In the genomic region with DNA sequence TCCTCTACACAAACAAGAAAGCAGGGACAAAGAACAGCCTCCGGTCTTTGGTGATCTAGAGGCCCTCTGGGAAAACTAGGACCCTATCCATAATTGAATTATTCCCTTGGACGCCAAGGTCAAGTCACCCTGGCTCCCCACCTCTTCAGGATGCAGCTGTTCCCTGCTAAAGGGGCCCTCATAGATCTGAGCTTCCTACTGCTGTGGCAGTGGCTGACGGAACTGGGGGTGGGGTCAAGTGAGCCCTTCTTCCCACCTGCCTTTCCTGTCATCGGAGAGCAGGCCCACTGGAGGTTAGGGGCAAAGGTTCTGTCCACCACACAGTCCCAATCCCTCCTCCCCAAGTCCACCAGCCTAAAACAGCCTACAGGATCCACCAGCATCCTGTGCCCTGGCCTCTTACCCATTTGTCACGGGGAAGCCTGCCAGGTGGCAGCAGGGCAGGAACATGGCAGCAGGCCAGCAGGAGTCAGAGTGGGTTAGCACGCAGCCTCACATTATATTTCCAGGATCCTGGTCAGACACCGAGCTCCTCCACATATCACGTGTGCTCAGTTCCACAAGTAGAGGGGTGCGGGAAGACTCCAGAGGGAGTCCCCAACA, we compare ENCODE assay signal across 8 mouse cellular contexts. TPM values are rescaled to one million over a fixed set of nuclear protein-coding genes. Genes with fewer than 3 reads are reported as not detected.
DNase-seq lines count a peak whose midpoint lies in the region; ATAC-seq and TF ChIP-seq lines count a peak whose summit lies in the region.

No protein-coding gene starts in this region.

- no peak for TF ChIP-seq CTCF in liver, adult 2 months (IDR thresholded peaks at IDR 0.05; ENCODE audit: low read depth, low read length)
- no peak for TF ChIP-seq CTCF in lung, postnatal 0 days (IDR thresholded peaks at IDR 0.05)

- no peak overlapping the region for H3K4me3 ChIP-seq in liver, adult 2 months (ENCODE audit: insufficient read depth, low read depth, low read length)
- H3K4me3 ChIP-seq in embryonic facial prominence, embryonic 10.5 days = peak overlapping the region; percentile 41
- peak overlapping the region; percentile 22; the same call in 1 of the 2 replicates for H3K4me3 ChIP-seq in heart, embryonic 12.5 days
- no peak overlapping the region for H3K4me3 ChIP-seq in lung, postnatal 0 days (ENCODE audit: low read depth, low read length)

- WGBS in liver, adult 2 months = 11% methylated on average over 9 of the region's 9 CpGs
- 58% methylated on average over 9 of the region's 9 CpGs for WGBS in embryonic facial prominence, embryonic 10.5 days
- 54% methylated on average over 9 of the region's 9 CpGs for WGBS in heart, embryonic 12.5 days
- 25% methylated on average over 9 of the region's 9 CpGs for WGBS in lung, postnatal 0 days

- peak overlapping the region; percentile 65 for H3K4me2 ChIP-seq in heart, embryonic 12.5 days
- peak overlapping the region; percentile 58 for H3K4me2 ChIP-seq in lung, postnatal 0 days (replicated peaks; ENCODE audit: low read depth, low read length)

- H3K9me3 ChIP-seq in embryonic facial prominence, embryonic 10.5 days = no peaks in the 10 kb centered on the region
- H3K9me3 ChIP-seq in heart, embryonic 12.5 days (replicated peaks) = no peaks in the 10 kb centered on the region
- no peaks in the 10 kb centered on the region for H3K9me3 ChIP-seq in lung, postnatal 0 days (ENCODE audit: low read length)

- no peaks in the 10 kb centered on the region; the same call in 1 of the 2 replicates for H3K79me2 ChIP-seq in liver, adult 2 months (ENCODE audit: control insufficient read depth, insufficient read depth, low read length)

- peak overlapping the region; percentile 96 for H3K27ac ChIP-seq in liver, adult 2 months (replicated peaks; ENCODE audit: insufficient read depth, low read depth, low read length)
- peak overlapping the region; percentile 85 for H3K27ac ChIP-seq in embryonic facial prominence, embryonic 10.5 days (replicated peaks)
- peak overlapping the region; percentile 79 for H3K27ac ChIP-seq in heart, embryonic 12.5 days (ENCODE audit: poor library complexity, severe bottlenecking)
- peak overlapping the region; percentile 93 for H3K27ac ChIP-seq in lung, postnatal 0 days (ENCODE audit: low read length)

- TF ChIP-seq POLR2A in liver, adult 2 months (IDR thresholded peaks at IDR 0.05; ENCODE audit: extremely low read depth, insufficient read depth, low read length) = no peak

- peaks cover 44% of the 10 kb centered on the region for H3K4me1 ChIP-seq in liver, adult 2 months (ENCODE audit: control insufficient read depth, insufficient read depth, low read length)
- peaks cover 95% of the 10 kb centered on the region for H3K4me1 ChIP-seq in embryonic facial prominence, embryonic 10.5 days
- peaks cover 52% of the 10 kb centered on the region for H3K4me1 ChIP-seq in heart, embryonic 12.5 days (replicated peaks)
- peaks cover 33% of the 10 kb centered on the region for H3K4me1 ChIP-seq in lung, postnatal 0 days (ENCODE audit: insufficient read depth, low read depth, low read length)

- no peak for ATAC-seq in heart, embryonic 12.5 days (ENCODE audit: insufficient number of reproducible peaks, low FRiP score)
- peak; percentile 27 for ATAC-seq in lung, postnatal 0 days

- peak; percentile 87 for DNase-seq in liver, adult 2 months (ENCODE audit: extremely low read depth, low read depth, low spot score)
- DNase-seq in liver = no peak
- no peak for DNase-seq in embryonic facial prominence, embryonic 10.5 days (ENCODE audit: low spot score)
- DNase-seq in kidney, adult 9 months = peak; percentile 89
- DNase-seq in lung, postnatal 0 days (ENCODE audit: low spot score) = peak; percentile 69
- DNase-seq in thymus, postnatal 4 days = peak; percentile 43
- no peak for DNase-seq in T-cell, adult 2 months (ENCODE audit: low spot score)

- no peak for TF ChIP-seq EP300 in lung, postnatal 0 days (IDR thresholded peaks at IDR 0.05)

- H3K9ac ChIP-seq in liver, adult 2 months (ENCODE audit: low read depth, low read length) = peak overlapping the region; percentile 65
- peak overlapping the region; percentile 54; the same call in 1 of the 2 replicates for H3K9ac ChIP-seq in heart, embryonic 12.5 days
- no peak overlapping the region; the same call in 1 of the 2 replicates for H3K9ac ChIP-seq in lung, postnatal 0 days (replicated peaks; ENCODE audit: low read depth)

- H3K27me3 ChIP-seq in liver, adult 2 months (ENCODE audit: control insufficient read depth, insufficient read depth, low read length) = no peaks in the 10 kb centered on the region
- no peaks in the 10 kb centered on the region for H3K27me3 ChIP-seq in embryonic facial prominence, embryonic 10.5 days (replicated peaks; ENCODE audit: low read depth, poor library complexity, severe bottlenecking)
- no peaks in the 10 kb centered on the region for H3K27me3 ChIP-seq in heart, embryonic 12.5 days (replicated peaks)
- no peaks in the 10 kb centered on the region for H3K27me3 ChIP-seq in lung, postnatal 0 days (replicated peaks; ENCODE audit: insufficient read depth, low read length)

- no peaks in the 10 kb centered on the region for H3K36me3 ChIP-seq in liver, adult 2 months (ENCODE audit: control insufficient read depth, insufficient read depth, low read length)
- peaks cover 24% of the 10 kb centered on the region for H3K36me3 ChIP-seq in embryonic facial prominence, embryonic 10.5 days (replicated peaks)
- no peaks in the 10 kb centered on the region for H3K36me3 ChIP-seq in heart, embryonic 12.5 days
- H3K36me3 ChIP-seq in lung, postnatal 0 days (ENCODE audit: insufficient read depth, low read length) = no peaks in the 10 kb centered on the region

RNA-seq across cellular contexts. Expression of a gene that starts 12.3 kb away (rescaled TPM):
- total RNA-seq in liver, adult 2 months (2014; rRNA removed) = 4.6 and 5.5 TPM in 2 replicates
- 8.5 and 9.5 TPM in 2 replicates for polyA plus RNA-seq in liver, adult 2 months (2012; rRNA removed)
- polyA plus RNA-seq in embryonic facial prominence, embryonic 10.5 days (2016; fragmentation: Nextera tagmentation; extraction: Ambion mirVana) = 25.3 and 25.5 TPM in 2 replicates
- 7.4 and 7.5 TPM in 2 replicates for polyA plus RNA-seq in heart, embryonic 12.5 days (2016; fragmentation: Nextera tagmentation; extraction: Ambion mirVana)
- 11.9 and 12.9 TPM in 2 replicates for polyA plus RNA-seq in lung, postnatal 0 days (2015; fragmentation: Nextera tagmentation; extraction: Ambion mirVana)

RNA-seq across cellular contexts. Expression of a gene that starts 12.4 kb away (rescaled TPM):
- total RNA-seq in liver, adult 2 months (2014; rRNA removed) = 0.07 and 0.09 TPM in 2 replicates
- 0.04 TPM in 1 of 2 replicates, not detected in the other for polyA plus RNA-seq in liver, adult 2 months (2012; rRNA removed)
- polyA plus RNA-seq in embryonic facial prominence, embryonic 10.5 days (2016; fragmentation: Nextera tagmentation; extraction: Ambion mirVana) = 16.4 and 19.5 TPM in 2 replicates
- polyA plus RNA-seq in heart, embryonic 12.5 days (2016; fragmentation: Nextera tagmentation; extraction: Ambion mirVana) = 3.1 and 3.7 TPM in 2 replicates
- polyA plus RNA-seq in lung, postnatal 0 days (2015; fragmentation: Nextera tagmentation; extraction: Ambion mirVana) = 6.1 and 6.3 TPM in 2 replicates

RNA-seq across cellular contexts. Expression of a gene that starts 51.7 kb away (rescaled TPM):
- 22.4 and 49.3 TPM in 2 replicates for total RNA-seq in liver, adult 2 months (2014; rRNA removed)
- polyA plus RNA-seq in liver, adult 2 months (2012; rRNA removed) = 108 and 119 TPM in 2 replicates
- polyA plus RNA-seq in embryonic facial prominence, embryonic 10.5 days (2016; fragmentation: Nextera tagmentation; extraction: Ambion mirVana) = 30.8 TPM in 2 replicates
- 116 and 117 TPM in 2 replicates for polyA plus RNA-seq in heart, embryonic 12.5 days (2016; fragmentation: Nextera tagmentation; extraction: Ambion mirVana)
- polyA plus RNA-seq in lung, postnatal 0 days (2015; fragmentation: Nextera tagmentation; extraction: Ambion mirVana) = 39.1 and 45.1 TPM in 2 replicates

Comparison
In these comparisons a context has a peak if more than half of its experiments do, and no peak if none do; other contexts are left out.
1. DNase-seq: peak in liver, adult 2 months (single experiment), kidney, adult 9 months (single experiment), lung, postnatal 0 days (single experiment) and thymus, postnatal 4 days (single experiment); none in liver (single experiment), embryonic facial prominence, embryonic 10.5 days (single experiment) and T-cell, adult 2 months (single experiment).
2. H3K4me3 ChIP-seq: peak in embryonic facial prominence, embryonic 10.5 days (single experiment) and heart, embryonic 12.5 days (single experiment); none in liver, adult 2 months (single experiment) and lung, postnatal 0 days (single experiment).
3. Peak in every context shown above with its lines, with median percentiles within 50 percentile points of each other: H3K27ac ChIP-seq.